Mouse (Mus musculus) liver, postnatal 0 days (tissue): ENCODE data around the gene Tm6sf1.

ENCODE experiments used
- CTCF ChIP-seq: sonication (generic); IDR thresholded peaks from 2 replicates; pipeline ENCODE4 v1.5.1; 2016; ENCODE audit warnings: antibody characterized with exemption, low read depth
- EP300 ChIP-seq: IDR thresholded peaks from 2 replicates; pipeline ENCODE4 v1.6.1; 2016; ENCODE audit warnings: antibody characterized with exemption, low read depth, mild to moderate bottlenecking

DNA sequence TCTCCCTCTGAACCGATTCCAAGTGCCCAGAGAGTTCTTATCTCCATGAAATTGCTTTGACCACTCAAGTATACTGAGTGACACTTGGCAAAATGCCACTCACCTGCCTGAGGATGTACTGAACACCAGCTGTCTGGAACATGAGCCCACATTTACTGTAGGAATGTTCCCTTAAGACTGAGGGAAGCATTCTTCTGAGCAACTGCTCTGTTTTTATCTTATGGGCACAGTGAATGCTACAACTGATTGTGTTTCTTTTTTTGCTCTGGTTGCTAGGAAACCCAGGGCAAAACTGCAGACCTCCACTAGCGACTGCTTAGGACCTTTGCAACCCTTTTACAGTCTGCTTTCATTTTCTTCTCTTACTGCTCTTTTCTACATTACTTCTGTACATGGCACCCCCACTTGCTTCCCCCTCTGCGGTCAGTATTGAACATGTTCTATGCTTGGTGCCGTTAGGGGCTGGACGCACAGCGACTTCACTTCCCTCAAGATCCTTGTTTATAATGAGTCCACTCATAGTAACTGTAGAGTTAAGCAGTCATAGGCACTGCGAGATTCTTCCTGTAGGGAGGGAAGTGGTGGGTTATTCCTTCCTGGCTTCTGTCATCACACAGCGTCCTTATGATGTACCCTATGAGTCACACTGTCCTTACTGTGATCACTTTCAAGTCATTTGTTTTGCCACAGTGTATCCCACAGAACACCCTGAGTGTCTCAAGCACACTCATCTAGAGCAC is 4.1 kb upstream of the Tm6sf1 start:
- TF ChIP-seq EP300 (0 out of 2 replicates have a peak, but pooled peaks have one; percentile 4), CTCF (no peak)
